Mouse (Mus musculus) neural tube, embryonic 11.5 days (tissue): ENCODE results near the gene Arhgef28. TPM values are rescaled to one million over a fixed set of nuclear protein-coding genes. Genes with fewer than 3 reads are reported as not detected.

Source experiments
- ATAC-seq: fragments of 200-750 bp; cut with Nextera tagmentation; 2 replicates; pipeline ENCODE4 v1.8.0; 2017; ENCODE audit warnings: moderate number of reproducible peaks, mild to moderate bottlenecking, moderate TSS enrichment, moderate library complexity; ENCODE audit not compliant: insufficient read depth, low FRiP score, low TSS enrichment
- DNase-seq: peaks from one replicate; pipeline ENCODE4 v3.0.0-alpha.2; 2015; ENCODE audit warnings: low spot score
- H3K27ac ChIP-seq: fragments of 300-500 bp; sonication (generic); 2 replicates; pipeline ENCODE4 v1.5.1; 2014; ENCODE audit warnings: low read depth, mild to moderate bottlenecking, low read length
- H3K27me3 ChIP-seq: fragments of 300-500 bp; sonication (generic); 2 replicates; pipeline ENCODE4 v1.6.1; 2014; ENCODE audit warnings: mild to moderate bottlenecking, low read length, mixed read lengths; ENCODE audit not compliant: control insufficient read depth, insufficient read depth
- H3K36me3 ChIP-seq: fragments of 300-500 bp; sonication (generic); 2 replicates; pipeline ENCODE4 v1.6.1; 2014; ENCODE audit warnings: mild to moderate bottlenecking, low read length, moderate library complexity, mixed read lengths; ENCODE audit not compliant: control insufficient read depth, insufficient read depth
- H3K4me1 ChIP-seq: fragments of 300-500 bp; sonication (generic); 2 replicates; pipeline ENCODE4 v1.6.1; 2014; ENCODE audit warnings: low read length, mixed read lengths; ENCODE audit not compliant: control insufficient read depth, insufficient read depth
- H3K4me2 ChIP-seq: fragments of 300-500 bp; sonication (generic); 2 replicates; pipeline ENCODE4 v1.6.1; 2014; ENCODE audit warnings: low read depth, mild to moderate bottlenecking, moderate library complexity
- H3K4me3 ChIP-seq: fragments of 300-500 bp; sonication (generic); 2 replicates; pipeline ENCODE4 v1.5.1; 2014; ENCODE audit warnings: low read depth, low read length
- H3K9ac ChIP-seq: fragments of 300-500 bp; sonication (generic); 2 replicates; pipeline ENCODE4 v1.6.1; 2014; ENCODE audit warnings: mild to moderate bottlenecking, low read length
- H3K9me3 ChIP-seq: fragments of 300-500 bp; sonication (generic); 2 replicates; pipeline ENCODE4 v1.6.1; 2016; ENCODE audit warnings: low read length; ENCODE audit not compliant: control insufficient read depth
- WGBS: fragments of 180-500 bp; shearing (Covaris S2); extraction: QIAGEN DNeasy Blood & Tissue Kit; methylation state at CpG from one replicate; pipeline ENCODE4 v1.1.7; 2014; 5-methylcytosine and 5-hydroxymethylcytosine counted together
- polyA plus RNA-seq: library from polyadenylated mRNA; unstranded; fragments of >200 nt; fragmentation: Nextera tagmentation; extraction: Ambion mirVana; gene quantifications from 2 replicates; pipeline ENCODE4 v1.2.1, GENCODE M21; 2014

Arhgef28 gene
- polyA plus RNA-seq, 1 experiment from 2014 or later, result 7.7 TPM

- WGBS, result 86% methylated on average over 8 of the region's 8 CpGs
- no peak for DNase-seq
- no peak overlapping the region for H3K9ac ChIP-seq
- H3K4me1 ChIP-seq, result no peaks in the 10 kb centered on the region
- no peak overlapping the region for H3K27ac ChIP-seq
- no peaks in the 10 kb centered on the region for H3K27me3 ChIP-seq
- no peak for ATAC-seq
- no peak overlapping the region for H3K4me2 ChIP-seq
- H3K9me3 ChIP-seq, result no peaks in the 10 kb centered on the region
- no peak overlapping the region for H3K4me3 ChIP-seq
- no peaks in the 10 kb centered on the region for H3K36me3 ChIP-seq
Measured at GRCm38 (mm10) chr13:98146573-98147160, 59.6 kb downstream of the Arhgef28 start.

- Histone ChIP-seq H3K4me2 (no peak overlapping the region), H3K27ac (no peak overlapping the region), H3K9me3 (no peaks in the 10 kb centered on the region), H3K4me3 (no peak overlapping the region), H3K27me3 (no peaks in the 10 kb centered on the region), H3K9ac (no peak overlapping the region), H3K4me1 (no peaks in the 10 kb centered on the region), H3K36me3 (no peaks in the 10 kb centered on the region)
- 88% methylated on average over 7 of the region's 7 CpGs for WGBS
- ATAC-seq (no peak), DNase-seq (no peak)
Measured at GRCm38 (mm10) chr13:98145310-98145709, 60.9 kb downstream of the Arhgef28 start.

GRCm38 (mm10) chr13:98143000-98143399 lies 63.2 kb downstream of the Arhgef28 start:
- ATAC-seq (no peak), DNase-seq (no peak)
- Histone ChIP-seq H3K9ac (no peak overlapping the region), H3K9me3 (no peaks in the 10 kb centered on the region), H3K27ac (no peak overlapping the region), H3K4me1 (no peaks in the 10 kb centered on the region), H3K27me3 (no peaks in the 10 kb centered on the region), H3K4me2 (no peak overlapping the region), H3K4me3 (no peak overlapping the region), H3K36me3 (no peaks in the 10 kb centered on the region)
- WGBS, result 94% methylated on average over 10 of the region's 10 CpGs

GRCm38 (mm10) chr13:98140626-98141025 lies 65.6 kb downstream of the Arhgef28 start:
- Histone ChIP-seq H3K27ac (no peak overlapping the region), H3K4me3 (no peak overlapping the region), H3K4me2 (no peak overlapping the region), H3K9me3 (no peaks in the 10 kb centered on the region), H3K9ac (no peak overlapping the region), H3K27me3 (no peaks in the 10 kb centered on the region), H3K4me1 (no peaks in the 10 kb centered on the region; the same call in 1 of the 2 replicates), H3K36me3 (no peaks in the 10 kb centered on the region)
- 93% methylated on average over 9 of the region's 9 CpGs for WGBS
- DNase-seq (no peak), ATAC-seq (no peak)

GRCm38 (mm10) chr13:98138786-98139185 lies 67.5 kb downstream of the Arhgef28 start:
- no peaks in the 10 kb centered on the region for H3K36me3 ChIP-seq
- peak; percentile 15 for DNase-seq
- no peaks in the 10 kb centered on the region for H3K9me3 ChIP-seq
- no peaks in the 10 kb centered on the region for H3K27me3 ChIP-seq
- no peak overlapping the region for H3K4me2 ChIP-seq
- H3K9ac ChIP-seq, result no peak overlapping the region
- no peak overlapping the region for H3K27ac ChIP-seq
- no peak for ATAC-seq
- H3K4me1 ChIP-seq, result no peaks in the 10 kb centered on the region; the same call in 1 of the 2 replicates
- H3K4me3 ChIP-seq, result no peak overlapping the region
- 74% methylated on average over 4 of the region's 4 CpGs for WGBS

- Histone ChIP-seq H3K4me3 (no peak overlapping the region), H3K27ac (0 out of 2 replicates have a peak overlapping the region, but pooled peaks have one; percentile 14), H3K9ac (no peak overlapping the region), H3K27me3 (no peaks in the 10 kb centered on the region), H3K9me3 (no peaks in the 10 kb centered on the region), H3K36me3 (no peaks in the 10 kb centered on the region), H3K4me1 (no peaks in the 10 kb centered on the region; the same call in 1 of the 2 replicates), H3K4me2 (no peak overlapping the region)
- 41% methylated on average over 12 of the region's 12 CpGs for WGBS
- DNase-seq (no peak), ATAC-seq (no peak)
Measured at GRCm38 (mm10) chr13:98135890-98136555, 70.2 kb downstream of the Arhgef28 start.

GRCm38 (mm10) chr13:98132951-98133350 lies 73.3 kb downstream of the Arhgef28 start:
- no peaks in the 10 kb centered on the region for H3K36me3 ChIP-seq
- H3K27ac ChIP-seq, result no peak overlapping the region
- WGBS, result 84% methylated on average over 5 of the region's 5 CpGs
- ATAC-seq (no peak), DNase-seq (no peak)
- no peaks in the 10 kb centered on the region for H3K27me3 ChIP-seq
- no peaks in the 10 kb centered on the region; the same call in 1 of the 2 replicates for H3K4me1 ChIP-seq
- no peaks in the 10 kb centered on the region for H3K9me3 ChIP-seq
- no peak overlapping the region for H3K4me3 ChIP-seq
- H3K4me2 ChIP-seq, result no peak overlapping the region
- no peak overlapping the region for H3K9ac ChIP-seq

GRCm38 (mm10) chr13:98132264-98132663 lies 74.0 kb downstream of the Arhgef28 start:
- no peaks in the 10 kb centered on the region for H3K9me3 ChIP-seq
- H3K4me2 ChIP-seq, result no peak overlapping the region
- WGBS, result 79% methylated on average over 6 of the region's 6 CpGs
- H3K9ac ChIP-seq, result no peak overlapping the region
- no peak for ATAC-seq
- no peak for DNase-seq
- no peaks in the 10 kb centered on the region; the same call in 1 of the 2 replicates for H3K4me1 ChIP-seq
- H3K27me3 ChIP-seq, result no peaks in the 10 kb centered on the region
- H3K27ac ChIP-seq, result no peak overlapping the region
- H3K4me3 ChIP-seq, result no peak overlapping the region
- H3K36me3 ChIP-seq, result no peaks in the 10 kb centered on the region

GRCm38 (mm10) chr13:98125666-98126065 lies 80.6 kb downstream of the Arhgef28 start:
- WGBS, result 87% methylated on average over 5 of the region's 5 CpGs
- DNase-seq (no peak), ATAC-seq (no peak)
- H3K36me3 ChIP-seq, result no peaks in the 10 kb centered on the region
- H3K27me3 ChIP-seq, result no peaks in the 10 kb centered on the region
- H3K9me3 ChIP-seq, result no peaks in the 10 kb centered on the region
- no peak overlapping the region for H3K4me3 ChIP-seq
- no peak overlapping the region for H3K4me2 ChIP-seq
- H3K4me1 ChIP-seq, result no peaks in the 10 kb centered on the region
- no peak overlapping the region for H3K9ac ChIP-seq
- H3K27ac ChIP-seq, result no peak overlapping the region
